Mouse (Mus musculus) kidney, adult 9 months (tissue): ENCODE data around the gene Gpc6.

Experiments used
- DNase-seq: peaks from one replicate; pipeline ENCODE4 v3.0.0; 2022

The Gpc6 gene

DNA sequence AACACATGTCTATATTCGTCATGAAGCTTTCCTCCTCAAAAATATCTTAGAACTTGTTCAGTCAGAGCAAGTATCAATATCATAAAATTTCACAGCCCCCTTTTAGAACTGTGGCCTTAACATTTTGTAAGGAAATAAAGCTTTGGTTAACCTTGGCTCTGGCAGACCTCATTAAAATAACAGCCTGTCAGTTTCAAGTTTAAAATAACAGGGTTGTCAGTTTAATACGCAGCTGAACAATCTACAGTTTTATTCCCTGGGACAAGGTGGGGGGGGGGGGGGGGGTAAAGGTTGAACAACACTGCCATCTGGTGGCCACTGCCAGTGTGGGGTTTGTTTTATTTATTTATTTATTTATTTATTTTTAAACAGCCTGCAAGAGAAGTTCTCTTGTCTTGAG, 1013.4 kb downstream of the Gpc6 start:
- DNase-seq, result peak; percentile 40

DNA sequence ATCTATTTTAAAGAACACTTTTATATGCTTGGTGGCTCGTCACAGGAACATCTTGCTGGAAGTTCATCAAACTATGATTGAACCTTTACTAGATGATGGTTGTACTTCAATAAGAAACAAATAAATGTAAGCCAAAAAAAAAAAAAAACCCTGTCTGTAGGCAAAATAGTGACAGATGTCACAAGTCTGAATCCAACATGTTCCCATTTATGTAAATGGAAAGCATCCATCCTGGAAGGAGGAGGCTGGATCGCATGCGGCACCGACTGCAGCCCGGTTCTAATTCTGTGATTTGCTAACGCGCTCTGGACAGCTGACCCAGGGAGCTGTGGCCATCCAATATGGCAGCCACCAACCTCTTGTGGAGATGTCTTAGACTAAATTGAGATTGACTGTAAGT, 1014.4 kb downstream of the Gpc6 start:
- no peak for DNase-seq

DNA sequence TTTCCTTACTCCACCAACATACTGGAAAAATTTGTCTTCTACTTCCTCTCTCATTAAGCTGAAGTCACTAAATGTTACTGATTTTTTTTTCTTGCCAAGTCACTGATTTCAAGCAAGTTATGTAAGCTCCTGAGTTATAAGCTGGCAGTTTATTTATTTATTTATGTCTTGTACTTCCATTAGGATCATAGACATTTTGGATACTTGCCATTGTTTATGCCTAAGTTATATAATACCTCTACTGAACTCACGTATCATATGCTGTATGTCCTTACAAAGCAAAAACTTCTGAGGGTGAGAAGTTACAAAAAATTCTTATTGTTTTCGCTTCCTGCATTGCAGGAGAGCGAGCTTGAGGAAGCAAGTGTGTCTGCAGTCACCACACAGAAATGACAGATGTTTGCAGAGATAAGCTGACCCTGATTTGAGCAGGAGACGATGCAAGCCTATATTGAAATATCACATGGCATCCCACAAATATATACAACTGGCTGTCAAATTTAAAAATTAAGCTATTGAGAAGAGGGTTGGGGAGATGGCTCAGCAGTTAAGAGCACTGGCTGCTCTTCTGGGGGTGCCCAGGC, 1020.9 kb downstream of the Gpc6 start:
- DNase-seq, result no peak

DNA sequence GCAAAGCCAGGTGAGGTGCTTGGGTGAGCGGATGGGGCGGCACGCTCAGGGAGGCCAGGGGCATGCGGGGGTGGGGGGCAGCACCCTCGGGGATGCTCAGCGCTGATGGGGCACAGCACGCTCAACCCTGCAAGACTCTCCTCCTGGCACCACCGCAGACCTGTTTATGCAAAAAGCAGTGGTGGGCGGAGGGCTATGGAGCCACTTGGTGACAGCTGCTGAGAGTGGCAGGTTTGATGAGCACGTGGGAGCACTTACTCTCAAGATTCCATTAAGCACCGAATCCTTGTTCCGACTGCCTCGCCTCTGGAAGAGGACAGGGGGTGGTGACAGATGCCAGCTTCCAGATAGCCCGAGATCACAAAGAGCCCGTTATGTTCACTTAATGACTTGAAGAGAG, 1026.2 kb downstream of the Gpc6 start:
- no peak for DNase-seq

DNA sequence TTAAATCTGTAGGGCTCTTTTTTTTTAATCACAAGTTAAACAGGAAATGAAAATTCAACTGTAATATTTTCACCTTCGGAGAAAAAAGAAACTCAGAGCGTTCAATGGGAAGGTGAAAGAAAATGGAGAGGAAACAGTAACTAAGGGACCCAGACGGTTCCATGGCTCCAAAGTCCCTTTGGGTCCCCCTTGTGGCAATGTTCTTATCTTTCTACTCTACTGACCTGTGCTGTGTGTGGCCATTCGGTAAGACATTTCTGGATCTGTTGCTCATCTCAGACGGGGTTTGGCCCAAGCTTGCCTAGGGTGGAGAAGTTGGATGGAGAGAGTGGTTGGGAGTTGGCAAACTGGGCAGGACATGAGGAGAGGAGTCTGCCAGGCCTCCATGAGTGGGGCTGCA, 1026.6 kb downstream of the Gpc6 start:
- DNase-seq, result no peak

DNA sequence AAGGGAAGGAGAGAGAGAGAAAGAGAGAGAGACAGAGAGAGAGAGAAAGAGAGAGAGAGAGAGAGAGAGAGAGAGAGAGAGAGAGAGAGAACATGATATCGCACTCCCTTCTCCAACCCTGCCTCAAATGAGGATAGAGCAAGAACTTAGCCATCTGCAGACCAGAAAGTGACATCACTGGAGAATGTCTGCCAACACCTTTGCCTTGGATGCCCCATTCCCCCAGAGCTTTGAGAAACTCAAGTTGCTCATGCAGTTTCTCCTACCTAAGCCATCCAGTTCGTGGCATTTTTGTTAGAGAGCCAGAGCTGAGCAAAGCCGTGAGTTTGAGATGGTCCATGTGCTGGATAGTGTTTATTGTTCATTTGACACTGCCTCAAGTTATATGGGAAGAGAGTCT, 1030.9 kb downstream of the Gpc6 start:
- no peak for DNase-seq

DNA sequence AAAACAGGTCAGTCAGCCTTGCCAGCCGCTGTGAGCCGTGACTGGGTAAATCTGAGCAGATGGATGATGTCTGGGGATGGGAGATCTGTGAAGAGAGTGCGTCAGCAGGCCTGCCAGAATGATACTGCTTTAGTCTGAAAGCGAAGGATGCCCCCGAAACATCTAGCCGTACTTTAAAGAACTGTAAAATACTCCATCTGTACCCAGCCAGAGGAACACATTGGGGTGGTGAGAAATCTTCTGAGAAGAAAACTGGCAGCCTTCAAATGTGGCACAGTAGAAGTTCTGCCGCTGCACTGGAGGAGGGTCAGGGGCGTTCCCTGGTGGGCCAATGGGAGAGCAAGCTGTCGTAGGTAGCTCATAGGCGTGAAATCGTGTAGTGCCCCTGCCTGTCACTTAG, 1033.3 kb downstream of the Gpc6 start:
- DNase-seq, result no peak

DNA sequence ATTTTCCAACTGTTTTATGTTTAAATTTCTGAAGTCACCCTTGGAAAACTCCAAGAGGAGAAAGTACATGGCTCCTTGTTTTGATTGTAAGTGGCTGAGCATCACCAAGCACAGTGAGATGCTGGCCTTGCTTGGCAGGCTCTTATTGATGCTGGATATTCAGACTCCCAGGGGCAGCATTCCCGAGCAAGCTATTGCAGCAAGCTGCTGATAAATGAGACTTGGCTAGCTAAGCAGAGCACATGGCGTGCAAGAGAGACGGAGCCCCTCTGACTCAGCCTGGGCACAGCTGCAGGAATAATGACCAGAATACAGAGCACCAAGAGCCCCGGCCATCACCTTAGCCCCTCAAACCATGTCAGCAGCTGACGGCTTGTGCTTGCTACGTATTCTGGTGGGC, 1036.2 kb downstream of the Gpc6 start:
- no peak for DNase-seq

DNA sequence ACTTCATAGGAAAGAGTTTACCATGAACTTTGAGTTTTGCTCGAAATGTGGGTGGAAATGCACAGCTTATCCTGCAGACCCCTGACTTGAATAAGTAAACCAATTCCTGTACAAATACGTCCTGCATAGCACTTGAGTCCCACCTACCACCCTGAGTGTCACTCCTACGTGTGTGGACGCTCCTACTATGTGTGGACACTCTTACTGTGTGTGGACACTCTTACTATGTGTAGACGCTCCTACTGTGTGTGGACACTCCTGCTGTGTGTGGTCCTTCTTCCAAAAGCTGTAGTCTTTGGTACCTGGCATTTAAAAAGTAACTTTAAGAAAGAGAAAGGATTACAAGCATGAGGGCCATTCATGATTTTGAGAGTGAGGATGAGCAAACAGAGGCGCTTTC, 1036.7 kb downstream of the Gpc6 start:
- DNase-seq, result no peak

DNA sequence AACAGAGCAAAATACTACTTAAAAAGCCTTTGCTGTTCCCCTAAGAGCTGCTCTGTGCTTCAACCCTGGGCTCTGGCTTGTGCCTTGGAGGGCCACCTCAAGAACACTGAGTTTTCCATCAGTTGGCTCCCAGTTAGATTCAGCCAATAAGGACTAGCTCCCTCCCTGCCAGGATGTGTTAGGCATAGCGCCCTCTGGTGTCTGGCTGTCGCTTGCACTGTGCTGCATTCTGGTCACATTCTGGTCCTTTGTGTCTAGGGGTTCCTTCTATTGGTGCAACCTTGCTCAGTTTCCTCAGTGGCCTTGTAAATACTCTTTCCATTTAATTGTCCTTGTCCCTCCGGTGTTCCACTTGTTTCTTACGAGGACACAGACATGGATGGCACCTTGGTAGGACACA, 1037.3 kb downstream of the Gpc6 start:
- no peak for DNase-seq

DNA sequence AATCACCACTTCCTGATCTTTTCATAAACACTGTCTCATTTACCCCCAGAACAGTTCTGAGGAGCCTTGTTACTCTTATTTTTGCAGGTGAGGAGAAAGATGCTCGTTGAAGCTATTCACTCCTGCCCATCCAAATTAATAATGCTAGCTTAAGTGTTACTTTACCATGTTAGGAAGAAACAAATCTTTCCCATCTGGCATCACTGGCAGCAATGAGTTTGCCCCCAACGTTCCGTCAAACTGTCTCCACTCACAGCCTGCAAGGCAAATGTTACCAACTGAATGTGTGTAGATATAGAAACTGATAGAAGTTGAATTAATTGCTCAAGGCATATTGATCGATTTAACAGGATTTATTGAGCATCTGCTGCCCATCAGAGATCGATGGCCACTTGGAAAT, 1047.5 kb downstream of the Gpc6 start:
- DNase-seq, result no peak

DNA sequence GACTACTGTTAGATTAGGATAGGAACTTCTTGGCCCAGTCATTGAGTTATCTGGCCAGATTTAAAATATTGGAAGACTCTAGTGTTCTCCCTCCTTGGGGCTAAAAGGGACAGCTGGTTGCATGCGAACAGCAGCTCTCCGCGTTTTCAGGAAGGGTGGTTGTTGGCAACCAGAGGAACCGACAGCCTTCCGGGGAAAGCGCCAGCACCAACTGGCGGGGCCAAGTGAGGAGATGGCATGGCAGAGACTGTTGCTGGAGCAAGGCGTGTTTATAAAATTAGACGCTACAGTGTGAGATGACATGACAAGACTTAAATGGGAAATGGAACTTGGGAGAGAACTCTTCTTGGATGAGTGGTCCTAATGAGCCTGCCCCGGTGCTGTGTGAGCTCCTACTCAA, 1056.4 kb downstream of the Gpc6 start:
- no peak for DNase-seq

DNA sequence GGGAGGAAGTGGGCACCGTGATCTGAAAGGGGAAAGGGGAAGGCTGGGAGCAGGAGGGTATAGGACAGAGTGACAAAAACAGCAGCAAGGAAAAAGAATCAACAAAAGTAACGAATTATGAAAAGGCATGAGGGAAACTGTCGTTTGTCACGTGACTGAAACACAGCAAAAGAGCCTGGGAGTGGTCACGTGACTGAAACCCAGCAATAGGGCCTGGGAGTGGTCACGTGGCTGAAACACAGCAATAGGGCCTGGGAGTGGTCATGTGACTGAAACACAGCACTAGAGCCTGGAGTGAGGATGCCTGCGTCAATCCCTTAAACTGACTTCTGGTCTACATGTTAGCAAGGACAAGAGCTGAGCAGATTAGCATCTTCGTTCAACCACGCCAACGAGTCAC, 1063.3 kb downstream of the Gpc6 start:
- no peak for DNase-seq

DNA sequence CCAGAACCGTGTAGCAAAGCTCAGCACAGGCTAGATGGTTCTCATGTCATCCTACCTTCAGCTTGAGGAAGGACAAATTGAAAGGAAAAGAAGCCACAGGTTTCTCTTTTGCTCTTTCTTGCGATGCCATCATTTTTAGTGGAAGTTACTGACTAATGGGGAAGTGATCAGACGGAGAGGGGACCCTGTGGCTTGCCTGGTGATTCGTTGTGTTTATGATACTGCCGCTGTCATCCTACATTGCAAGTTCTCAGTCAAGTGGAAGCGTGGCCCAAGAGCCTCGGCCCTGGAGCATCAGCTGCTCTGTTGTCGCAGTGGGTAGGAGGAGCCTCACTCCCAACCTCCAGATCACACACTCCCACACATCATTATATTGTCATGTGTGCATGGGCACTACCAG, 1065.1 kb downstream of the Gpc6 start:
- DNase-seq, result no peak

DNA sequence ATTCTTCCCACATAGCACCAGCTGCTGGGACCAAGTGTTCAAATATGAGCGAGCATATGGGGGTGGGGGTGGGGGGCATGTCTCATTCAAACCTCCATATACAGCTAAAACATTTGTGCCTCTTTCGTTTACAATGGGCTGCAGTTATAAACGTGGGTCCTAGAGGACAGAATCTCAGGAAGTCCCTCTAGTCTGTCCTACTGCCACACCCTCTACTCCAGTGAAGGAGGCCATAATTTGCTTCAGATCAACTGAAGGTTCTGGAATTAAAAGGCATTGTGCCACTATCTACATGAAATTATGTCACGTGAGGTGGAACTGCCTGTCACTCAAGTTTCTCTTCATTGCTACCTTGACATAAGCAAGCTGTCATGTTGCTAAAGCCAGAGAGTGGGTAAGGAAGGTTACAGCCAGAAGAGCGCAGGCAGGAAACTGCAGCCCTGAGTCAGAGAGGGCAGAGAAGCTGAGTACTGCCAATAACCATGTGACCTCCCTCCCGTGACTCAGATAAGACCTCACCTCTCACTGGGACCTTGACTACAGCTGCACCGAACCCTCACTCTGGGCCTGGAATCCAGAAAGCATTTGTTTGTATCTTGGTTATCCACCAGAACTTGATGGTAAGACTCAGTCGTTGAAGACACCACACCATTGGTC, 1067.6 kb downstream of the Gpc6 start:
- no peak for DNase-seq

DNA sequence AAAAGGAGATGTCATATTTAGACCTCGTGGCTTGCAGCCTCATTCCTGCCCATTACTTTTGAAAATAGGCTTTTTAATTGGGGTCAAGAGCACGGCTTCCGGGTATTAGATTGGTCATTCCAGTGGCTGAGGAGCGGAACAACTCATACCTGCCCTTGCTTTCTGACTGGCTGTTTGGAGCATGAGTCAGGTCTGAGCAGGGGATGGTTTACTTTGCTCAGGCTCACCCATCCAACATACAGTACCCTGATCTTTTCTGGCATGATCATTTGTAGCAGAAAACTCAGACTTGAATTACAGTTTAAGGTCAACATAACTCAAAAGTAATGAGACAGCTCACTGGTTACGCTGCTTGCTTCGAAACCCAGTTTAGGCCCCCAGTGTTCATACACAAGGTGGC, 1068.7 kb downstream of the Gpc6 start:
- no peak for DNase-seq

DNA sequence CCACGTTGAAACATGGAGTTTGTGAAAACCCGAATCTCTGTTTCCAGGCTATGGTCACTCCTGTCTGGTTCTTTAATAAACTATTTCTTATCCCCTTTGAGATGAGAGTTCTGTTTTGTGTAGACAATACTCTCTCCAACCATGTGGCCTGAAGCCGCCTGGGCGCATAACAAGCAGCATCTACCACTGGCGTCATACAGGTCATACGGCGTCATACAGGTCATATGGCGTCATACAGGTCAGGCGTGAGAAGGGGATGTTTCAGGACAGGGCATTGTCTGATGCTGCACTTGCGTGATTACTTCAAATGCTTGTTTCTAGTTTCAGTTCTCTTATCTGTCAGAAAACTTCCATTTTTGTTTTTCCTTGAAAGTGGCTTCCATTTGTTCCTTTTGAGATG, 1079.3 kb downstream of the Gpc6 start:
- DNase-seq, result no peak

DNA sequence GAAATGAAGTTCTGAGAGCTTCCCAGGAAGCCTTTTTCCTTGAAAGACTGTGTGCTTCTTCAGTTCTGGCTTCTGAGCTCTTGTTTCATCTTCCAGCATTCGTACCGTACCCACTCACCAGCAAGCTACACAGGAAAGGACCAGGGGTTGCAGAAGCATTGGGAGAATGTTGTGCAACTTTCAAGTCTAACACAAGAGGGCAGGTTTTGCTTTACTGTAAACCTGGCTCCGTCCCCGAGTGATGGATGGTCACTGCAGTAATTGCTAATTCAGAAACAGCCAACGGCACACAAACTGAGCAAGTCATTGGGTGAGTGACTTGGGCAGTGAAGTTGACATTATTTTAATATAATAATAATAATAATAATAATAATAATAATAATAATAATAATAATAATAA, 1080.6 kb downstream of the Gpc6 start:
- DNase-seq, result peak; percentile 62

DNA sequence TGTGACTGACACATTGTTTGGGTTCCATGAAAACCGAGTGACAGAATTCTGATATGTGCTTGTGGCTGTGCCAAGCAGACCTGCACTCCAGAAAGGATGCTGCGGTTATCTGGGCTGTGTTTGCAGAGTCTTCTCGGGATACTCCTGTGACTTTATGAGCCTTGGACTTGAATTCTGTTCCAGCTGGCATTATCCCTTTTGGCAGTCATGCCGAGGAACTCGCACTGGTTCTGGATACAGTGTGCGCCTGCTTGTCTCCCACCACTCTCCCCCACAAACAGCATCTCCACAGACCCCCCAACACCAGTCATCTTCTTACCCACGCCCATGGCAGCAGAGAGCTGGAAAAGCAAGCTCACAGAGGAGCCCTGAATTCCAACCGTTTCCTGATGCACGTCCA, 1084.4 kb downstream of the Gpc6 start:
- DNase-seq, result no peak

DNA sequence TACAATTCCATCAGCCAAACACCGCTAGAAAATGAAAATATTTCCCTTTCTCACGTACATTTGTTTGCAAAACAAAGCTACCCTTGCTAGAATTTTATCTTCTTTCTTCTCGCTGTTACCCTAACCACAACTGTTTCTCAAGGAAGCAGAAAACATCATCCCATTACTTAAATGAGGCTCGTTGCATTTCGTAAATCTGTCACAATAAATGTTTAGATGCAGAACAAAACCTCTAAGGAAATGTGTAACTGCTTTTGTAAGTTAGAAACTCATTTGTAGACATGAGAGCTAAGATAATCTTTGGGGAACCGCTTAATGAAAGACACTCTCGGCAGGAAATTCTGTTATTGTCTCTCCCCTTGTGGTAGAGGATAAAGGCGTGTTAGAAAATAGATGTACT, 1088.1 kb downstream of the Gpc6 start:
- DNase-seq, result no peak

DNA sequence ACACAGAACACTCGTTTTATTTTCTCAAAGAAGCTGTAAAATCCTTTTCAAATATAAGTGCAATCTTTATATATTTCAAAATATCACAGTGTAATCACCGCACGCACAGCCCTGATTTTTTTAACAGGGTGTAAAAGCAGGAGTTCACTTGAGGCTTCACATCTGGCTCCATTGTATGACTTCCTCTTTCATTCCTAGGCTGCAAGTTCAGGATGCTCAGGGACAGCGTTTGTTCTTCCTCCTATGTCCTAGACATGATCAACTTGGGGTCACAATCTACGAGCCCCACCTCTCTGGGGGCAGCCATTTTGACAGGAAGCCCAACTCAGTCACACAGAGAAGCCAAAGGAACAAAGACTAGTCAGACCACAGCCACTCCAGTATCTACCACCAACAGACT, 1094.2 kb downstream of the Gpc6 start:
- no peak for DNase-seq

DNA sequence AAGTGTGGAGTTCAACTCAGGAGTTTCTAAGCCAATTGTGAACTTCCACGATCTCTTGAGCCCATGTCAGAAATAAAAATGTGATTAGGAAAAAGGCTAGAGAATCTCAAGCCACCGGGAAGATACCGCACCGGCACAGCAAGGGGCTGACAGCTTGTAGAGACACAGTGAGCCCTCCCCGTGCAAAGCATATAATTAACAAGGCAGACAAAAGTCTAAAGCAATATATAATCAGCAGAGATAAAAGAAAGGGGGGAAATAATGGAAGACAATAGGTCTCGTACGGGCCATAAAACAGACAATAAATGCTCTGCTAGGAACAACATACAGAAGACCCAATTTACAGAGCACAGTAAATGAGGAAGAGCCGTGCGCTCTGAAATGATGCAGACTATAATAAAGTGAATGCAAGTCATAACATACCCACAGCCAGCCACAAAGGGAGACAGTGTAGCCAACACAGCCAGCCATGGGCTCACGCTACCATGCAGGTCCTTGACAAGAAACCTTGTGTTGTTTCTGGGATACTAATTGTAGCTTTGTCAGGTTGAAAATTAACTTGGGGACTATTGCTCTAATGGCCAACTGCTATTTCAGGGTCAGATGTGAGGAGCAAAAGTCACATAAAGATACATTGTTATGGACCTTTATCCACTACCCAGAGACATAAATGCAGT, 1096.9 kb downstream of the Gpc6 start:
- no peak for DNase-seq
